Mouse (Mus musculus) gastrocnemius, postnatal 36 days (tissue): ENCODE results near the gene Usp21. TPM values are rescaled to one million over a fixed set of nuclear protein-coding genes. Genes with fewer than 3 reads are reported as not detected.
"Not testable (repeated sequence)": the region's sequence is repeated elsewhere in the genome, so short reads cannot be mapped to it uniquely, and the experiment has no call there.

Source experiments
- DNase-seq, 2 experiments: peaks; one replicate each; pipeline ENCODE4 v3.0.0; 2022
- intact Hi-C: fragments of 180-260 bp; cut with DNase I; formaldehyde crosslinking; loops from one replicate; pipeline ENCODE4 v1.15.1; 2025
- long read RNA-seq, 2 experiments: library from polyadenylated mRNA; stranded (forward); transcript quantifications; one replicate each; pipeline ENCODE4 v2.0.0; 2021
- total RNA-seq, 2 experiments: library from RNA; stranded (reverse); gene quantifications; 2 replicates each; pipeline ENCODE4 v1.2.3; 2021

Usp21 gene
- 10 to 100 TPM; 13.5 to 13.8 TPM for total RNA-seq
- long read RNA-seq, experiment 1, transcript Usp21-201 (13 exons, 2,219 nt), result major isoform, 8 of 16 reads
- long read RNA-seq, experiment 1, partial matches to known transcripts, result 1 of 16 reads
- long read RNA-seq, experiment 1, other reads (novel, unspliced or antisense), result 3 of 16 reads
- long read RNA-seq, experiment 2, transcript Usp21-201 (13 exons, 2,219 nt), result major isoform, 7 of 23 reads
- long read RNA-seq, experiment 2, partial matches to known transcripts, result 1 of 23 reads
- long read RNA-seq, experiment 2, other reads (novel, unspliced or antisense), result 11 of 23 reads

DNA sequence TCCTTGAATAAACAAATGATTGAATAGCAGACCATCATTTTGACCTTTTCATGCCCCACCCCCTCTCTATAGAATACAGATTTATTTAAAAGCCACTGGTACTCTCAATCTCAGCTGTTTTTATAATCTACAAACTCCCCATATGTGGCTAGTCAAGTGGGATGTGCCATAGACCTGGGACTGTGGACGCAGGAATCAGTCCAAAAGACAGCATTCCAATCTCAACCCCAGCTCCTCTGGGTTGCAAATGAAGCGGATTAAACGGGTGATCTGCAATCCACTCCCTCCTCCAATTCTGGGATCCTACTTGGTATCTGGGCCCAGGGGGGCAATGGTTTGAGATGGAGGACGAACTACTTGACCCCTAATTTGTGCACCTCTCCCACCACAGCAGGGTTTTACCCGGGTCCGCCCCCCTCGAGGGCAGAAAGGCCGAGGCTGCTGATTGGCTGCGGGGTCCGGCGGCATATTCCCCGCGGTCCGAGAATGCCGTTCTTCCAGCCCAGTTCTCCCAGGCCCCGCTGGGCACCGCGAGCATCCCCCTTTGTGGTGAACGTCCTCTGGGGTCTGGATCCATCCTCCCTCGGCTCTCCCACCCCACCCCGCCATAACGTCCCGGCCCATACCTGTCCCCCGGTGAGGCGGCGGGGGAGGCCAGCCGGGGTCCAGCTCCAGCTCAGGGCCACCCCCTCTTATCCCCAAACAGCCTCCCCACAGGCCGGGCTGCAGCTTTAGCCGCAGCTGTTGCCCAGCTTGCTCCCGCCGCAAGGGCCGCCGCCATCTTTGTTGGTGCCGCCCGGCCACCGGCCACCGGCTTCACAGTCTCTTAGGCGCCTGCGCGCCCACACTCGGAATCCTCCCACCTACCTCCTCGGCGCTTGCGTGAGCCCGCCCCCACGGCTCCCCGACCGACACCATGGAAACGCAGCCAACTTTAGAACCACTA, at the start of gene Usp21:
TSS of gene Usp21 (minus strand) at position 856 of the 946 bp plus-strand sequence.
- intact Hi-C loops, result loop anchor here (10.0 kb wide), 1 partner anchor 173 kb away; the partner anchor contains the start of gene Cfap126
- peak; percentile 88 to 91 for DNase-seq

DNA sequence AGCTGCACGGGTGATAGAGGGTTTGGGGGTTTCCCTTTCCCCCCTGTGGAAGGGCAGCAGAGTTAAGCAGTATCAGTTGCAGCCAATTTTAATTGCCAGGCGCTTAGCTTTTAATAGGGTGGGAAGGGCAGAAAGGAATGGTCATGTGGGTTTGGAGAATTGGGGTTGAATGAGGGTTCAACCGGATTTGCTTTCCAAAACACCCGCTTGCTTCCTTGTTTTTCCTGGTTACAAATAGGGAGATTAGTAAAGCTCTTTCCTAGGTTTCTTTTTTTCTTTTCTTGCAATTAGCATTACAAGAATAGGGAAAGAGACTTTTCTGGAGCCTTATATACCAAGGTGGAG, 42.4 kb upstream of the Usp21 start:
- no peak for DNase-seq
- intact Hi-C loops, result loop anchor here (1.0 kb wide), 1 partner anchor 14 kb away; no protein-coding TSS in a partner anchor

DNA sequence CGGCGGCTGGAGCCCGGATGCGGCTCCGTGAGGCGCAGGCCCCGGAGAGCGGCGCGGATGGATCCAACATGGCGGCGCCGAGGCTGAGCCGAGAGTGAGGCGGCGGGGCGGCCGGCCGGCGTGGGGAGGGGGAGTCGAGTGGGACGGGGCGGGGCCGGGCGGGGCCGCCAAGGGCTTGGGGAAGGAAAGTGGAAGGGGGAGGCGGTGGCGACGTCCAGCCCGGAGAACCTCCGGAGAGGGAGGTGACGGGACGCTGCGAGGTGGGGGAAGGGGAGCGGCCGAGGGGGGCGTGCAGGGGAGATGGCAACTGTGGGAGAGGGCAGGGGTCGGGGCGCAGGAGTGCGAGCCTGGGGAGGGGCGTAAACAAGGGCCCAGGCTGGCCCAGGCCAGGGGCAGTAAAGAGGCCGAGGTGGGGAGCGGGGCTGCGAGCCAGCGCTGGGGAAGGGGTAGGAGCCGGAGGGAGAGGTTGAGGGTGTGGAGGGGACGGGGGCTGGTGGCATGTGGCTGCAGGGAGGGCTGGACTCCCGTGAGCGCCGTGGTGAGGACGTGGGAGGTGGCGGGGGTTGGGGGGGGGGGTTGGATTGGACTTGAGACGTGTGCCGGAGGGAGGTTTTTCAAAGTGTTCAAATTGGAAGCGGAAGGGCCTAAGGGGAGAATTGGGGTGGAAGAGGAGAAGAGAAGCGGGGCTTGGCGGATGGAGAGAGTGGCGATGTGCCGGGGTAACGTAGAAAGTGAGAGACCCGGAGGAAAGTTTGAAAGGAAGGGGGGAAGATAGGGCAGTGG, 41.8 kb upstream of the Usp21 start:
- DNase-seq, result no peak
- intact Hi-C loops, result loop anchor here (1.0 to 5.0 kb wide), 2 partner anchors 15 to 37 kb away; no protein-coding TSS in a partner anchor

DNA sequence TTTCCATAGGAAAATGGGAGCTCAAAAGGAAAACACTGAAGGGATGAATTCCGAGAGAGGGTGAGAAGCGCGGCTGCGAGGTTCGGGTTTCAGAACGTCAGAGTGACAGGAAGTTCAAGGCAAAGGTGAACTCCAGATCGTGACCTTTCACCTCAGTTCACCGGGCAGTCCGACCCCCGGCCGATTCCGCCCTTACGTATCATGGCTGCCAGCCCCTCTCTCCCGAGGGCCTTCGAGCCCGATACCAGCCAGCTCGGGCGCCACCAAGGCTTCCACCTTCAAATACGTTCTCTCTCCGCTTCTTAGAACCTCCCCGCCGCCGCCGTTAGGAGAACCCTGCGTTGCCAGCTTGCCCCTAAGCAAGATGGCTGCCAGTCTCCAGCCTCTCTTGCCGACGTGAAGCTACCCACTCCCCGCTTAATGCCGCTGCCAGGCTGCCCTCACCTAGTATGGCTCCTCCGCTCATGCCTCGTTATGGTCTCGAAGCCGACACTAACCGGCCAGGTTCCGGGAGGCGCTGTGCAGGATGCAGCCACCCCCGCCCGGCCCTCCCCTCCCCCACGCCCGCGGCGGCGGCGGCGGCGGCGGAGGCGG, 41.1 kb upstream of the Usp21 start, which contains the start of gene Dedd:
TSS of gene Dedd (plus strand) at position 307 of the 594 bp plus-strand sequence.
- intact Hi-C loops, result loop anchor here (5.0 kb wide), 1 partner anchor 37 kb away; no protein-coding TSS in a partner anchor
- peak; percentile 86 to 90 for DNase-seq

DNA sequence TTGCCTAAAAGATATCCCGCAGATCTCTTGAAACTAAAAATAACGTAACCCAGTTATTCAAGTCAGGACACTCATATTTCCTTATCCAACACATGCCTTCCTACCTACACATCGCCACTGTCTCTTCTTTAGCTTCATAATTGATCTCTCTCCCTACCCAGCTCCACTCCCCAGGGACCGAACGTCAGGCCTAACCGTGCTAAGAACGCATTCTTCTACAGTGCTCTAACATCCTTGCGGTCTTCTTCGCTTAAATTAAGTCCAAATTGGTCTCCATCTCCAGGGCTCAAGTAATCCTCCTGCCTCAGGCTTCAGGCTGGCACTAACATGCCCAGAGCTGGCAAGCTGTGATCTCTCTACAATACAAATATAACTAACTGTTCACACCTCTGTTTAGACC, 40.5 kb upstream of the Usp21 start:
- intact Hi-C loops, result loop anchor here (5.0 kb wide), 1 partner anchor 36 kb away; no protein-coding TSS in a partner anchor
- DNase-seq, result no peak

DNA sequence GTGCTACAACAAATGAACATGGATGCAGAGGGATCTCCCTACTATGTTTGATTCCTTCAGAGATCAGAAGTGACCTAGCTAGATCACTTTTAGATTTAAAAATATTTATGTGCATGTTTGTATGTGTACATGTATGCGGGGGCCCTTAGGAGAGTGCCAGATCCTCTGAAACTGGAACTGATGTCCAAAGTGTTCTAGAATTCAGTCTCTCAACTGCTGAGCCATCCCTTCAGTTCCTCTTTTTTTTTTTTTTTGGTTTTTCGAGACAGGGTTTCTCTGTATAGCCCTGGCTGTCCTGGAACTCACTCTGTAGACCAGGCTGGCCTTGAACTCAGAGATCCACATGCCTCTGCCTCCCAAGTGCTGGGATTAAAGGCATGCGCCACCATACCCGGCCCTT, 38.8 kb upstream of the Usp21 start:
- intact Hi-C loops, result loop anchor here (5.0 kb wide), 1 partner anchor 34 kb away; no protein-coding TSS in a partner anchor
- DNase-seq, result not testable (repeated sequence)

DNA sequence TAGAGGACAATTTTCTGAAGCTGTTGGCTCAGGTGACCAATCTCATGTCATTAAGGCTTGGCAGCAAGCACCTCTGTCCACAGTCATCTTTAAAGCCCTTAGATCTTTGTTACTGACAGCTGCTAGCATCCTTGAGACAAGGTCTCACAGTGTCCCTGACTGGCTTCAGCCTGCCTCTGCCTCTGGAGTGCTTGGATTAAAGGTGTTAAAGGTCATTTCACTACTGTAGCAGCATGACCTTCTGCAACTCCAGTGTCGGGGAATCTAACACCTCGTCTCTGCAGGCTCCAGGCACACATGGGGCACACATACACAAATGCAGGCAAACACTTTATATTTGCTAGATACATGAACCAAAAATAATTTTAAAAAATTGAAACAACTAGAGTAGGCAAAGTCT, 37.8 kb upstream of the Usp21 start:
- intact Hi-C loops, result loop anchor here (5.0 kb wide), 1 partner anchor 33 kb away; no protein-coding TSS in a partner anchor
- DNase-seq, result no peak

DNA sequence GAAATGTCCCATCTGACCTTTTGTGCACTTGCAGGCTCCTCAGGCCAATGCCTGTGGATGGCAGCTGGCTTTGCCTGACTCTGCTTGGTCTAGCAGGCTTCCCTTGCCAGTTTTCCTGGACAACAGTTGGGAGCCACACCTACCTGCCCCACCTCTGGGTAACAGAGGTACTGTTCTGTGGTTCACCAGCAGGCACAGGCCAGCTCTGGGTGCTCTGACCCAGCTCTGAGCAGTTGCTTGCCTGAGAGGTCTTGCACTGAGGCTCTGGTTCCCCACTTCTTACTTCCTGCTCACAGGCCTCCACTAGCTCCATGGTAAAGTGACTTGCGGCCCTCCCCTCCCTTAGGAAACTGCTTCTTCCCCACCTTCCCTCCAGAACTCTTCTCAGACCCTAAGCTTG, 34.2 kb upstream of the Usp21 start:
- intact Hi-C loops, result loop anchor here (5.0 kb wide), 1 partner anchor 35 kb away; no protein-coding TSS in a partner anchor
- no peak for DNase-seq

DNA sequence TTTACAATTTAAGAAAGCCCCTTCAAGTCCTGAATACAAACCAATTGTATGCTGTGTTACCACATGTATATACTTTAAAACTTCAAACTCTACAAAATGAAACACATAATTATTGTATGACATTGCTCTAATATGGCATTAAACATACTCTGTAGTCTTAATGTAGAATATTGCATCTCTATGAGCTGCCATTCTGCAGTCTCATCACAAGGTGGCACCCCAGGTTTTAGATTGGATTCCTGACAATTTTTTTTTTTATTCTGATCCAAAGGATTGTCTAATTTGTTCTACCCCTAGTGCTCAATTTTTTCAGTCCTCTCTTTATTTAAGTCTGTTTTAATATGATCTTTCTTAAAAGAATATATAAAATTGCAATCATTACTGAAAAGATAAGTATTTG, 33.6 kb upstream of the Usp21 start:
- DNase-seq, result no peak
- intact Hi-C loops, result loop anchor here (5.0 kb wide), 1 partner anchor 36 kb away; no protein-coding TSS in a partner anchor

DNA sequence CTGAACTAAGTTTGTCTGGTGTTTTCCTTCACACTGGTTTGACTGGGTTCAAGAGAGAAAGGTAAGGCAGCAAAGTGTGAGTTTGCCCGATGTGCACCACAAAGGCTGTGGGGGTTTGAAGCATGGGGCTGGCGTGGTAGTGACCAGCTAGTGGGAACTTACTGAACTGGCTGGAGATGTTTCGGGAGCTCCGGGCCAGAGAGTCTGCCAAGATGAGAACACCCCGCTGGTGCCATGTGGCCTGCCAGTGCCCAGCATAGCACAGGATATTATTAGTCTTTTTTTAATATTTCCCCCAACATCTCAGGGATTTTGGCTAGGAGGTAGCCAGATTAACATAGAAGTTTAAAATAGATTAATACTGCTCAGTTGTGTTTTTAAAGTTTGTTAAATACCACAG, 32.4 kb upstream of the Usp21 start:
- DNase-seq, result no peak
- intact Hi-C loops, result loop anchor here (5.0 kb wide), 1 partner anchor 37 kb away; no protein-coding TSS in a partner anchor

DNA sequence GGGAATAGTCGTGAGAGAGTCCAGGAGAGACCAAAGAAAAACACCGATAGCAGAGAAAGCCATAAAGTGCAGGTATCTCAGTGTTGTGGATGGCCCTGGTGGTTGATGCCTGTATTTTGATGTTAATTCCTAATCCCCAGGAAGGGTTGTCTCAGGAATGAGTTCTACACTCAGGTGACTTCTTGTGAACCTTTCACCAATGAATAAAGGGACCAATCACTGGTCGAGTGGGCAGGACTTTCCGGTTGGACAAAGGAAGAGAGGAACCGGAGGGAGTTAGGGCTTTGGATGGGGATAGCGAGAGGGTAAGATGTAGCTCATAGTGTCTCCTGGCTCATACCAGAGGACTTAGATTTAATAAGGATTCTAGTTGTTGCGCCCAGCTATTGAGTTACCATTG, 32.0 kb upstream of the Usp21 start:
- no peak for DNase-seq
- intact Hi-C loops, result loop anchor here (5.0 kb wide), 1 partner anchor 38 kb away; no protein-coding TSS in a partner anchor

DNA sequence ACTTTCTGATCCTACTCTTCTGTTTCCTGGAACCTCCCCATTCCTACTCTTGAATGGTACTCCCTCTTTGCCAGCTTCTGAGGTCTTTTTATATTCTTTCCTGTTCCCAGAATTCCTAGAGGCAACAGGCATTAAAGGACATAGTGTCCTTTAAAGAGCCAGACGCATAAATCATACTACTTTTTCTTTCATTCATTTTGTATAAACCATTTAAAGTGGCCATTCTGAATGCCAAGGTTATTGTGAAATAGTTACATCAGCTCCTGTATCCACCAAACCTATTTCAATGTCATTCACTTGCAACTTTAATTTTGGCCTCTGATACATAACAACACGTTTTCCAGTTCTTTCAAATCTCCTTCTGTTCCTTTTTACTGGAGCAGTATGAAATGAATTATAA, 21.5 kb upstream of the Usp21 start:
- DNase-seq, result no peak
- intact Hi-C loops, result no loop called here

DNA sequence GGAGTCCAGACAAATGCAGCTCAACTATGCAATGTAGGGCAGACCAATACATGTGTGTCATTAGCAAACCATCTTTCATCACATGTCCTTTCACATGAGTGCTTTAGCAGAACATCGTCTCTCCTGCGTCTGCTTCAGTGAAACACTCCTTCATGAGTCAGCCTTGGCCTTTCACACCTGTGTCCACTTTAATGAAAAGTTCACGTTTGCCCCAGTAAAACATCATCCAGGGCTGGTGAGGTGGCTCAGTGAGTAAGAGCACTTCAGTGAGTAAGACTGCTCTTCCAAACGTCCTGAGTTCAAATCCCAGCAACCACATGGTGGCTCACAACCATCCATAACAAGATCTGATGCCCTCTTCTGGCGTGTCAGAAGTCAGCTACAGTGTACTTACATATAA, 18.4 kb upstream of the Usp21 start:
- DNase-seq, intact Hi-C loops: not testable (repeated sequence)

DNA sequence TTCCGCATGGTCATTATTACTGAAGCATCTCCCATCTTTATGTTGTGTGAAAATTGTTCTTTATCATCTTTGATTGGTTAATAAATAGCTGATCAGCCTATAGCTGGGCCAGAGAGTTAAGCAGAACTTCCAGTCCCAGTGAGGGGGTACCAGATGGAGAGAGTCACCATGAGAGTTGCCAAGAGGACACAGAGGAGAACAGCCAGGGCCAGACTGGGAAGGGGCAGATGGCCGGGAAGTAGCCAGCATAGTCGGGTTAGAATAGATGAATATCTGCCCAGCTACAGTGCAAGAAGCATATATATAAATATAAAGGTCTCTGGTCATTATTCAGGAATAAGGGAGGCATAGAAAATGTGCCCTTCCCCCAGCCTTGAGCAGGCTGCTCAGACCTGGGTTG, 10.4 kb upstream of the Usp21 start:
- no peak for DNase-seq
- intact Hi-C loops, result no loop called here

DNA sequence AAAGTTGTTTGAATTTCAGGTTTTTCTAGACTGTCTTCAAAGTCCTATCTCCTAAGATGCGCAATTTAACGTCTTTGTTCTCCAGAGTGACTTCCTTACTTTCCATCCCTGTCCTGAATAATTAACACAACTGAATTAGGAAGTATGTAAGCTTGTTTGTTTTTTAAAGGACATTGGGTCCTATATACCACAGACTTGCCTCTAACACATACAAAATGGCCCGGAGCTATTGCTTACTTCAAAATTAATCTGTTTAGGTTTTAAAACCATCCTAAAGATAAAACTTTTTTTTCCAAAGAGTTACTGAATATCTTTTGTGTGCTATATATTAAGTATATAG, 7.2 kb upstream of the Usp21 start:
- intact Hi-C loops, result no loop called here

DNA sequence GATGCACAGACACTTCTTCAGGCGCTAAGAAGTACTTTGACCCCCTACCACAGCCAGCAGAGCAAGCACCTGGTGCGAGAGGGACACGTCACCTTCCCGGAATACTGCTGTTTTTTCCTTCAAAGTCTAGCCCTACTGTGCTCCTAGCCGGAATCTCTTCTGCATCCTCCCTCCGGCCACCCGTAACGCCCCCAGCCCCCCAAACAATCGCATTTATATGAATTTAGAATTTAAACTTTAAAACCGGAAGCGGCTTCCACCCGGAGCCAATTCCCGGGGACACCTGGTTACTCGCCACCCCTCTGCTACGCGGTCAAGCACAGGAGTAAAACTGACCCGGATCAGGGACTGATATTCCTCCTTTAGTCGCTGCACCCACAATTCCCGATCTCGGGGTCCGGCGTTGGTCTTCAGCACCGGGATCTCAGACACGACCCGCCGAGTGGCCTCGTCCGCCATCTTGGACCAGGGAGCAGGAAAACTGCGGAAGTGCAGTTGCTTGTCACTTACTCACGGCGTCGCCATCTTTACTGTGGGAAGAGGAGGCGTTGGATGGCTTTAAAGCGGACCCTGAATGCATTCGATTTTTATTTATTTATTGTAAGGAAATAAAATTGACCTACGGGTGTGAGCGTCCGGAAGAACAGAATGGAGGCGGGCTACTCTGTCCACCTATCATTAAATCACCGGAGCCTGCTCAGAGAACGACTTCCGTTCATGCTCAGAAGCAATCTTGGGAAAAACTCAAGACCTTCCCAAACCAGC, 6.7 kb upstream of the Usp21 start, which contains the start of gene Ufc1:
TSS of gene Ufc1 (minus strand) at position 727 of the 765 bp plus-strand sequence.
- intact Hi-C loops, result loop anchor here (5.0 kb wide), 1 partner anchor 33 kb away; the partner anchor contains the start of gene Dedd
- peak; percentile 60 to 86 for DNase-seq

More for the DNA sequence above, 7.2 kb upstream of the Usp21 start:
- DNase-seq, result no peak

DNA sequence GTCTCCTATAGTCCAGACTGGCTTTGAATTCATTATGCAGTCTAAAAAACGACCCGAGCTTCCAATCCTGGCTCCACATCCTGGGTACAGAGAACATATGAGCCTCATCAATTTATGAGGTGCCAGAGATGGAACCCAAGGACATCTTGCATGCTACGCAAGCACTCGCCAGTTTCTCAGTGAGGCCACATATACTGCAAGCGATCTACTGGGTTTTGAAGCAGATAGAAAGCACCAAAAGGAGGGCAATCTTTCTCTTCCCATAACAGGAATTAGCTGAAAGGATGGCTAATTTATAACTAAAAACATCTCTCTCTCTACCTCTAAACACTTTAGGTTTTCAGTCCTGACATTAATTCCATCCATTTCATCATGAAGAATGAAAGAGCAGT, 6.1 kb upstream of the Usp21 start:
- intact Hi-C loops, result loop anchor here (5.0 kb wide), 1 partner anchor 33 kb away; the partner anchor contains the start of gene Dedd
- no peak for DNase-seq

DNA sequence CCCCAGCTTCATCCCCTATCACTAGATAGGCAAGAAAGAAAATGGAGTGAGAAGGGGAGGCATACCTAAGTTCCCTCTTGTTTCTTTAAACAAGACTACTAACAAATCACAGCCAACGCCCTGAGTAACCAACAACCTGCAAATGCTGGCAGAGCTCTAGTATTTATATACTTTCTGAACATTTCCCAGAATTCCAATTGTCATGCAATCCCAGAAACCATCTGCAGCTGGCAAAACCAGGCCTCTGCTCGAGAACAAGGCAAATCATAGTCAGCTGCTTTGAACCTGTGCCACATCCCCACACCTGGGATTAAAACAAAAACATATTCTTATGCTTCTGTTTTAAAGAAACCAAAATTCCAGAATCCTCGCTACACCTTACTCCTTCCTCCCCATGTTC, 5.6 kb upstream of the Usp21 start:
- no peak for DNase-seq
- intact Hi-C loops, result loop anchor here (5.0 kb wide), 1 partner anchor 34 kb away; the partner anchor contains the start of gene Dedd

DNA sequence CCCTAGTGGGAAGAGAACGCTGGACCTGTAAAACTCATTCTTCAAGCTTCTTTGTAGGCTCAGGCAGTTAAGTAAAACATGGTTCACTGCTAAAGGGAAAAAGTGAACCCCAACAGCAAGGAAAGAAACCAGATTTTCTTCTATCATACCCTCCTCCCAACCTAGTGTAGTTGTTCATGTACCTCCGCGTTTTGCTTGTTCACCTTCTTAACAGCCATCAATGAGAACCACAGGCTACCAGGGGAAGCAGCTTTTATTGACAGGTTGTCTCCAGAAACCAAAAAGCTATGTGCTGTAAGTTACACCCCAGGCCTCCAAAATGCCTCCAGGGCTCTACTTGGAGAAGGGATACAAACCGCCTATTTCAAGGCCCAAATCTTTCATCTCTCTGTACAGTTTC, 537 bp upstream of the Usp21 start:
- intact Hi-C loops, result loop anchor here (10.0 kb wide), 1 partner anchor 174 kb away; the partner anchor contains the start of gene Cfap126
- no peak for DNase-seq
